Mouse (Mus musculus) inflammation-experienced regulatory T-cells (primary cell): ENCODE measurements around the gene Cdt1. TPM values are rescaled to one million over a fixed set of nuclear protein-coding genes. Genes with fewer than 3 reads are reported as not detected.

ENCODE experiments used
- polyA plus RNA-seq, 2 experiments: library from polyadenylated mRNA; unstranded; fragments of 100-300 nt; shearing (Covaris generic); gene quantifications; one replicate each; pipeline ENCODE4 v1.2.1; 2017

Gene Cdt1
- polyA plus RNA-seq = 10 to 100 TPM; 18.5 to 27.4 TPM

DNA sequence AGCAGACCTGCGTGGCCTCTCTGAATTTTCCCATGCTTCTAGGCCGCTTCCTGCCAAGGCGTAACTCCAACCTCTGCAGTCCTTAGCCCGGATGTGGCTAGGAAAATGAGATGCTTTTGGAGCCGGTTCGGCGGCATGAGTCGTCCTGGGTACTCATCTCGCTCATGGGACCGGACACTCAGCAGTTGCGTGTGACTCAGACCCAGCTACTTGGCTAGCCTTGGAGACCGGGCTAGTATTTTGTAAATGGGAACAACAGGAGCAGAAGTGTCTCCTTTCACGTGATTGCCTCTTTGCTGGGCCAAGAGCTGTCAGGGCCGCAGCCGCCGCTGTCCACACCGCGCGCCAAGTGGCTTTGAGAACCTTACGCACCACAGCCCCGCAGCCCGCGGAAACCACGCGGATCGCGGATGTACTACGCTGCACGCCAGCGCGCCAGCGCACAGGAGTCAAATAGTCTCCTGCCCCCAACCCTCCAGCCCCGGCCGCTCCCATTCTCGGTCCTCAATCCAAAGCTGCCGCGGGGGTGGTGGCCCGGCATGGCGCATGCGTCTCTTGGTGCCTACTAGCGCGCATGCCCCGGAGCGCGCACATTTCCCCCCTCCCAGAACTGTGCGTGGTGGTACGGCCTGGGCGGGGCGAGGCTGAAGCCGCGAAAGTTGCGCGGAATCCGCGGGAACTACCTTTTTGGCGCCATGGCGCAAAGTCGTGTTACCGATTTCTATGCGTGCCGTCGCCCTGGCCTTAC lies at the start of gene Cdt1:
Gene Cdt1, plus strand, starts transcription at position 655 of the 748 bp plus-strand sequence.

DNA sequence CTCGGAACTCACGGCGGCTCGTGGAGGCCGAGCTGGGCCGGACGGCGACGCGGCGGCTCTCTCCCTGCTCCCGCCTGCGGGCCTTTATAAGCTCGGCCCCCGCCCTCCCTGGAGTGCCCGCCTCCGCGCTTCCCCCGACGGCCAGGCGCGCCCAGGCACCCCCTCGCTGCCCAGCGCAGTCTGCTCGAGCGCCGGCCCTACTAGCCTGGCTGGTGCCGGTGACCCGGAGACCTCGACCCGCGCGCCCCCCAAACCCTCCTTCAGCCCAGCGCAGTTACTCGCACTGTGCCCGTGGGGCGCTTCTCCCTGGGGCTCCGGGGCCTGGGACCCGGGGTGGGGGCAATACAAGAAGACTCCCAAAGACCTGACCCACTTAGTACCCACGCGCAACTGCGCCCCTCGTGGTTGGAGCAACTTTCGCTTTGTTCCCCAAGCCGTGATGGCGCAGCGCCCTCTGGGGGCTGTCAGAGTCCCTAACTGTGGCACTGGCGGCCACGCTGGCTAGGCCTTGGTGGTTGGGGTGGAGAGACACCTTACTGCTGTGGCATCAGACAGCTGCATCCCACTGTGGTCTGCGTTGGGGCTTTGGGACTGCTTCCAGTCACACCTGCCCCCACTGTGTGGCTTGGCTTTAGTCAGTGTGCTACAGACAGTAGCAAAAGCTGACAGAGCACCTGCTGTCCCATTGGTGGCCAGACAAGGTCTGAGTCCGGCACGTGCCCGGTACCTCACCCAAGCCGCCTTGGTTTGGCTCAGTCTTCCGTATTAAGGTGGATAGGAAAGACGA lies 16.4 kb upstream of the Cdt1 start, which contains the start of gene Piezo1:
Gene Piezo1, minus strand, starts transcription at position 65 of the 787 bp plus-strand sequence.

GRCm38 (mm10) chr8:122576648-122577022 lies 8.8 kb downstream of the Cdt1 start, which contains the start of gene Aprt:
TSS of gene Aprt (minus strand) at chr8:122576909.

DNA sequence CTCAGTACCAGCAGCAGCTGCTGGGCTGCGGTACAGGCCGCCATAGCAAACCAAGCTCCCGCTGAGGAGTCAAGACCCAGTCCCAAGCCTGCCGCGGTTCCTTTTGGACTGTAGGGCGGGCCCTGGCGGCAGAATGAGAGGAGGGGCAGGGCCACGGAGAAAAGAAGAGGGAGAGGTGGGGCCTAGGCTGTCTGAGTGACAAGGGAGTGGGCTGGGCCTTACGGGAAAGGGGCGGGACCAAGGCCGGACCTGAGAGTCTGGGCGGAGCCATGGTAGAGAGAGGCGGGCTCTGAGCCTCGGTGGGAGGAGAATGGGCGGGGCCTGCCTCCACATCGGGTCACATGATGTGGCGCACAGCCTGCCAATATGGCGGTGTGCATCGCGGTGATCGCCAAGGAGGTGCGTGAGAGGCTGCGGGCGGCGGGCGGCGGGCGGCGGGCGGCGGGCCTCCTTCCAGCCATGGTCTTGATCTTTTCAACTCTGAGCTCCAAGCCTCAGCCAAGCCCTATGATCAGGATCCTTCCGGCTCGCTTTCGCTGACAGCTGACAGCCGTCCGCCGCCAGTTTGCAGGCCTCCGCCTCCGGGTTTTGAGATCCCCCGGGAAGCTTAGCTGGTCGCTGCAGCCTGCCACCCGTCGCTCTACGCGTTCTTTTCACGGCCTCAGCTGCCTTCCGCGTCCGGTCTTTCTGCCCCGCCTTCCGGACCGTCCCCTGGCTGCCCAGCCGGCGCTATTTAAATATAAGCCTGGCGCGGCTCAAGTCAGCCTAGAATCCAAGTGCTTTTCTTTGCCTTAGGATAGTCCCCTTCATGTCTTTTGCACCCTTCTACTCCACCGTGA lies 43.7 kb downstream of the Cdt1 start, which contains the start of the genes Galns and Trappc2l:
Gene Galns, minus strand, starts transcription at position 169 of the 839 bp plus-strand sequence.
Gene Trappc2l, plus strand, starts transcription at position 346 of the 839 bp plus-strand sequence.

DNA sequence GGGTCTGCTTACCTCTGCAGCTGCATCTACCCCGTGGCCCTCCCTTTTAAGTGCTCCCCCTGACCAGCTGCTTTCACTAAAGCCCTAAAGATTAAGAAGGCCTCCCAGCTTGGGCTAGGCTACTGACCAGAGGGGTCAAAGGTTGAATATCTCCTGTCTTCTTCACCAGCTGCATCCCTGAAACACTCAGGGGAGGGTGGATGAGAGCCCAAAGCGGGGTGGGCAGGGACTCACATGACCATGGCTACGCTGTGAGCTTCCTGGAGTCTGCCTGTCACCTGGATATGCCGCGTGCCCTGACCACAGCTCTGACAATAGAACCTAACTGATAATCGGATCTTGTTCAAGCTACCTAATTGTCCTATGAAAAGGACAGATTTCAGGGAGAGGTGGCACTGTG lies 54.9 kb downstream of the Cdt1 start, which contains the start of gene Pabpn1l:
Gene Pabpn1l, minus strand, starts transcription at position 13 of the 400 bp plus-strand sequence.

Other genes with a start within 250 kb of the Cdt1 start
- gene Trhr2, start 207.3 kb upstream of the Cdt1 start, polyA plus RNA-seq = not detected
- 10 to 100 TPM; 42.5 to 46.0 TPM for gene Zc3h18, start 191.4 kb upstream of the Cdt1 start, polyA plus RNA-seq
- gene Il17c, start 146.0 kb upstream of the Cdt1 start, polyA plus RNA-seq = under 1 TPM; 0.30 to 0.81 TPM
- gene Cyba, start 135.1 kb upstream of the Cdt1 start, polyA plus RNA-seq = 100 to 1,000 TPM; 685 to 812 TPM
- 10 to 100 TPM; 15.8 to 17.2 TPM for gene Mvd, start 124.6 kb upstream of the Cdt1 start, polyA plus RNA-seq
- 1 to 10 TPM; 2.9 to 8.2 TPM for gene Snai3, start 107.3 kb upstream of the Cdt1 start, polyA plus RNA-seq
- 100 to 1,000 TPM; 121 to 181 TPM for gene Rnf166, start 92.0 kb upstream of the Cdt1 start, polyA plus RNA-seq
- gene Ctu2, start 91.9 kb upstream of the Cdt1 start, polyA plus RNA-seq = 10 to 100 TPM; 66.2 to 79.8 TPM
- gene Piezo1, start 16.7 kb upstream of the Cdt1 start, polyA plus RNA-seq = 10 to 100 TPM; 19.2 to 23.6 TPM
- 100 to 1,000 TPM; 163 to 203 TPM for gene Aprt, start 8.9 kb downstream of the Cdt1 start, polyA plus RNA-seq
- gene Galns, start 43.4 kb downstream of the Cdt1 start, polyA plus RNA-seq = 10 to 100 TPM; 12.3 to 15.3 TPM
- 10 to 100 TPM; 46.9 to 49.5 TPM for gene Trappc2l, start 43.6 kb downstream of the Cdt1 start, polyA plus RNA-seq
- not detected for gene Pabpn1l, start 54.7 kb downstream of the Cdt1 start, polyA plus RNA-seq
- gene Cbfa2t3, start 131.1 kb downstream of the Cdt1 start, polyA plus RNA-seq = 1 to 10 TPM in 1 of 2 experiments, under 1 TPM in 1; 0.46 to 3.1 TPM
- 1 to 10 TPM; 6.7 to 8.0 TPM for gene Acsf3, start 207.5 kb downstream of the Cdt1 start, polyA plus RNA-seq